Mouse (Mus musculus) midbrain, embryonic 13.5 days (tissue): ENCODE results near the gene Cyp27a1. TPM values are rescaled to one million over a fixed set of nuclear protein-coding genes. Genes with fewer than 3 reads are reported as not detected.

Experiments
- ATAC-seq: fragments of 200-750 bp; cut with Nextera tagmentation; 2 replicates; pipeline ENCODE4 v1.8.0; 2017; ENCODE audit warnings: mild to moderate bottlenecking, moderate TSS enrichment, moderate library complexity
- H3K27ac ChIP-seq: fragments of 300-500 bp; sonication (generic); 2 replicates; pipeline ENCODE4 v1.5.1; 2015; ENCODE audit warnings: inconsistent platforms, mild to moderate bottlenecking, moderate library complexity
- H3K27me3 ChIP-seq: fragments of 300-500 bp; sonication (generic); 2 replicates; pipeline ENCODE4 v1.6.1; 2015; ENCODE audit warnings: mild to moderate bottlenecking, inconsistent platforms
- H3K36me3 ChIP-seq: fragments of 300-500 bp; sonication (generic); 2 replicates; pipeline ENCODE4 v1.6.1; 2015; ENCODE audit warnings: mild to moderate bottlenecking, inconsistent platforms
- H3K4me1 ChIP-seq: fragments of 300-500 bp; sonication (generic); replicated peaks from 2 replicates; pipeline ENCODE4 v1.6.1; 2015; ENCODE audit warnings: inconsistent platforms
- H3K4me2 ChIP-seq: fragments of 300-500 bp; sonication (generic); replicated peaks from 2 replicates; pipeline ENCODE4 v1.6.1; 2015; ENCODE audit warnings: moderate library complexity, mild to moderate bottlenecking, inconsistent platforms
- H3K4me3 ChIP-seq: fragments of 300-500 bp; sonication (generic); replicated peaks from 2 replicates; pipeline ENCODE4 v1.5.1; 2015; ENCODE audit warnings: mild to moderate bottlenecking, inconsistent platforms
- H3K9ac ChIP-seq: fragments of 300-500 bp; sonication (generic); replicated peaks from 2 replicates; pipeline ENCODE4 v1.6.1; 2015; ENCODE audit warnings: mild to moderate bottlenecking, inconsistent platforms
- H3K9me3 ChIP-seq: fragments of 300-500 bp; sonication (generic); 2 replicates; pipeline ENCODE4 v1.6.1; 2016; ENCODE audit warnings: mild to moderate bottlenecking, inconsistent platforms
- WGBS: fragments of 180-500 bp; shearing (Covaris S2); methylation state at CpG from one replicate; pipeline ENCODE4 v1.1.7; 2015; 5-methylcytosine and 5-hydroxymethylcytosine counted together
- polyA plus RNA-seq: library from polyadenylated mRNA; unstranded; fragments of >200 nt; fragmentation: Nextera tagmentation; extraction: Ambion mirVana; gene quantifications from 2 replicates; pipeline ENCODE4 v1.2.1, GENCODE M21; 2015

The Cyp27a1 gene
- polyA plus RNA-seq, 1 experiment from 2014 or later = 2.9 TPM

DNA sequence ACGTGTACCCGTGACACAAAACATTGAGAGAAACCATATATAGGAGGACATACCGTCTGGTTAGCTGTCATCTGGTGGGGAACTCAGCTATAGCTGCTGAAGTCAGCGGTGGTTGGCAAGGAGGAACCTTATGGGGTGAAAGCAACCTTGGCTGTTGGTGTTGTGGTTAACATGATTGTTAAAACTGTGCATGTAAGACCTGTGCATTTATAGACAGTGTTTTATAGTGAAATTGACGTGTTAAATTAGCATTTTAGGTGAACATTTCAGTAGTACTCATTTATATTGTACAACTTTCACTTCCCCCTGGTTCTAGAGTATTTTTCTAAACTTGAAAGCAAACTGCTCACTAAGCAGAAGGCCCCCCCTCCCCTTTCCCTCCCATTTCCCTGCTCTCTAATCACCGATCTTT lies 11.2 kb upstream of the Cyp27a1 start:
- H3K9ac ChIP-seq = no peak overlapping the region
- no peaks in the 10 kb centered on the region for H3K4me1 ChIP-seq
- no peak overlapping the region for H3K27ac ChIP-seq
- no peak for ATAC-seq
- H3K27me3 ChIP-seq = no peaks in the 10 kb centered on the region
- no peak overlapping the region for H3K4me3 ChIP-seq
- WGBS = 91% methylated on average over 6 of the region's 6 CpGs
- no peak overlapping the region for H3K4me2 ChIP-seq
- H3K36me3 ChIP-seq = peaks cover 42% of the 10 kb centered on the region
- no peaks in the 10 kb centered on the region for H3K9me3 ChIP-seq

DNA sequence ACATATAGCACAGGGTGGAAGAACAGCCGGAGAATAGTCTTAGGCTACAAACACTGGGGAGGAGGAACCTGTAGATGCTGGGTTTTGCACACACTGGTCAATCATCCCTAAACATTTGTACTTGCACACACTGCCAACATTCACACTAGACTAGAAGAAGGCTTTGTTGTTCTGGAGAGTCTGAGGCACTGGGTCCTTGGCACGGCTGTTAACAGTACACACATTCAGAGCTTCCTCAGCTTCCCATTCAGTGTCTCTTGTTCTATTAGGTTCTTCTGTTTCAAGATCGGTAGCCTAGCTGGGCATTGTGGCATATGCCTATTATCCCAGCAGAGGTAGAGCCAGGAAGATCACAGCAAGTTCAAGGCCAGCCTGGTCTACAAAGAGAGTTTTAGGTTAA lies 9.2 kb upstream of the Cyp27a1 start:
- no peak overlapping the region for H3K27ac ChIP-seq
- no peak overlapping the region for H3K9ac ChIP-seq
- 83% methylated on average over 3 of the region's 3 CpGs for WGBS
- H3K4me2 ChIP-seq = no peak overlapping the region
- no peak for ATAC-seq
- H3K36me3 ChIP-seq = peaks cover 22% of the 10 kb centered on the region
- no peaks in the 10 kb centered on the region for H3K9me3 ChIP-seq
- no peaks in the 10 kb centered on the region for H3K4me1 ChIP-seq
- H3K4me3 ChIP-seq = no peak overlapping the region
- no peaks in the 10 kb centered on the region for H3K27me3 ChIP-seq

DNA sequence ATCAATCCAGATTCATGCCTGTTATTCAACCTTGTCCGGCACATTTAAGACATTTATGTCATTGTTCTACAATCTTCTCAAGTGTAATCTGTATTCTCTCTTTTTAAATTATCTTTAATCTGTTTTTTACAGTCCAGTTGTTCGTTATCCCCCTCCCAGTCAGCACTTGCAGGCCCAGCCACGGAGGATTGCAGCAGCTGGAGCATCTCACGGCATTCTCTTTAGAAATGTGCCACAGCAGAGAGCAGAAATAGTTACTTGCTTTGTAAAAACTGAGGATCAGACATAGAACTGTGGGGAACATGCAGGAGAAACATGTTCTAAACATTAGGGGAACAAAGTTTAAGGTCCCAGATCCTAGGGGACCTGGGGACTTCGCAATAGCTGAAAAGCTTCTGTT lies 8.4 kb upstream of the Cyp27a1 start:
- Histone ChIP-seq H3K4me3 (no peak overlapping the region), H3K27me3 (no peaks in the 10 kb centered on the region), H3K4me1 (no peaks in the 10 kb centered on the region), H3K27ac (no peak overlapping the region), H3K36me3 (peaks cover 13% of the 10 kb centered on the region), H3K9me3 (no peaks in the 10 kb centered on the region), H3K4me2 (no peak overlapping the region), H3K9ac (no peak overlapping the region)
- no peak for ATAC-seq
- whole genome bisulfite sequencing = 86% methylated on average over 5 of the region's 5 CpGs

DNA sequence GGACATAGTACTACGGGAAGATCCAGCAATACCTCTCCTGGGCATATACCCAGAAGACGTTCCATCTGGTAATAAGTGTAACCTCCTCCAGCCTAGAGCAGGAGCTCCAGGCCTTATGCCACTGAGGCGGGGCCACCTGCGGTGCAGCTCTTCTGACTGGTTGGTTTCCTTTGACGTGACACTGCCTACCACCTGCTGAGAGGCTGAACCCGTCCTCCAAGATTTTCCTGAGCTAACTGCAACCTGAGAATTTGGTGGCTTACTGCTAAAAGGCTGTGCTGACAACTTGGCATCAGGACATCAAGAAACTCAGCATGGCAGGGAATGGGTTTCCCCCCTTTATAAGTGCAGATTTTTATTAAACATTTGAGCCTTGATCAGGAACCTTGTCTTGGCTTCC lies 3.8 kb upstream of the Cyp27a1 start:
- H3K4me2 ChIP-seq = no peak overlapping the region
- no peak for ATAC-seq
- peaks cover 13% of the 10 kb centered on the region for H3K4me1 ChIP-seq
- H3K27me3 ChIP-seq = peaks cover 16% of the 10 kb centered on the region
- 40% methylated on average over 6 of the region's 6 CpGs for WGBS
- H3K9me3 ChIP-seq = no peaks in the 10 kb centered on the region
- H3K36me3 ChIP-seq = no peaks in the 10 kb centered on the region
- no peak overlapping the region for H3K27ac ChIP-seq
- H3K9ac ChIP-seq = no peak overlapping the region
- no peak overlapping the region for H3K4me3 ChIP-seq

DNA sequence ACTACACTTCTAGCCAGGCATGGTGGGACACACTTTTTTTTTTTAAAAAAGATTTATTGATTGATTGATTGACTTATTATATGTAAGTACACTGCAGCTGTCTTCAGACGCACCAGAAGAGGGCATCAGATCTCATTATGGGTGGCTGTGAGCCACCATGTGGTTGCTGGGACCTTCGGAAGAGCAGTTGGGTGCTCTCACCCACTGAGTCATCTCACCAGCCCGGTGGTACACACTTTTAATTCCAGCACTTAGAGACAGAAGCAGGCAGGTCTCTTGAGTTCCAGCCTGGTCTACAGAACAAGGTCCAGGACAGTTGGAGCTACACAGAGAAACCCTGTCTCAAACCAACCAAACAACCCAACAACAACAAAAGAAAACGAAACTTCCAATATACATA lies 1.3 kb upstream of the Cyp27a1 start:
- Histone ChIP-seq H3K27ac (no peak overlapping the region), H3K4me2 (no peak overlapping the region), H3K4me3 (no peak overlapping the region), H3K4me1 (peaks cover 13% of the 10 kb centered on the region), H3K9me3 (no peaks in the 10 kb centered on the region), H3K36me3 (no peaks in the 10 kb centered on the region), H3K27me3 (peaks cover 20% of the 10 kb centered on the region), H3K9ac (no peak overlapping the region)
- 75% methylated on average over 4 of the region's 4 CpGs for WGBS
- ATAC-seq = no peak

DNA sequence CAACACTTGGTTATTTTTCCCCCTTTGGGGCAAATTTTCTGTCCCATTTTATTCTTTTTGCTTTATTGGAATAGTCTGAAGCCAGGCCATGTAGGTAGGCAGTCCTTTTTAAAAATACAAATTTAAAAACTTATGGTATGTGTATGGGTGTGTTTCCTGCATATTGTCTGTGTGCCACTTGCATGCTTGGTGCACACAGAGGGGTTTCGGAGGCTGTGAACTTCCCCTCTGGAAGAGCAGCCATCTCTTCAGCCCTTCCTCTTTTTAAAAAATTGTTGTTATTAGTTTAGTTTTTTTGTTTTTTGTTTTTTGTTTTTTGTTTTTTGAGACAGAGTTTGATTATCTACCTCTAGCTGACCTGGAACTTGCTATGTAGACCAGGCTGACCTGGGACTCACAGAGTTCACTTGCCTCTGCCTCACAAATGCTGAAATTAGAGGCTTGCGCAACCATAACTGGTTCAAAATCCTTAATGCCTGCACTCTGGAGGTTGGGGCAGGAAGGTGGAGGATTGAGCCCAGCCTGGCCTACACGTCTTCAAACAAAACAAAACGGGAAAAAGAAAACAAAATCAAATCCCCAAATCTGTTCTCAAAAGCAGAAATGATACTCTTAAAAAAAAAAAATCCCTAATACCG lies 794 bp upstream of the Cyp27a1 start:
- Histone ChIP-seq H3K36me3 (no peaks in the 10 kb centered on the region), H3K27me3 (peaks cover 20% of the 10 kb centered on the region), H3K9ac (no peak overlapping the region), H3K4me1 (peaks cover 13% of the 10 kb centered on the region), H3K4me2 (peak overlapping the region; percentile 80), H3K27ac (no peak overlapping the region), H3K9me3 (no peaks in the 10 kb centered on the region), H3K4me3 (peak overlapping the region; percentile 44)
- 36% methylated on average over 5 of the region's 5 CpGs for WGBS
- no peak for ATAC-seq

DNA sequence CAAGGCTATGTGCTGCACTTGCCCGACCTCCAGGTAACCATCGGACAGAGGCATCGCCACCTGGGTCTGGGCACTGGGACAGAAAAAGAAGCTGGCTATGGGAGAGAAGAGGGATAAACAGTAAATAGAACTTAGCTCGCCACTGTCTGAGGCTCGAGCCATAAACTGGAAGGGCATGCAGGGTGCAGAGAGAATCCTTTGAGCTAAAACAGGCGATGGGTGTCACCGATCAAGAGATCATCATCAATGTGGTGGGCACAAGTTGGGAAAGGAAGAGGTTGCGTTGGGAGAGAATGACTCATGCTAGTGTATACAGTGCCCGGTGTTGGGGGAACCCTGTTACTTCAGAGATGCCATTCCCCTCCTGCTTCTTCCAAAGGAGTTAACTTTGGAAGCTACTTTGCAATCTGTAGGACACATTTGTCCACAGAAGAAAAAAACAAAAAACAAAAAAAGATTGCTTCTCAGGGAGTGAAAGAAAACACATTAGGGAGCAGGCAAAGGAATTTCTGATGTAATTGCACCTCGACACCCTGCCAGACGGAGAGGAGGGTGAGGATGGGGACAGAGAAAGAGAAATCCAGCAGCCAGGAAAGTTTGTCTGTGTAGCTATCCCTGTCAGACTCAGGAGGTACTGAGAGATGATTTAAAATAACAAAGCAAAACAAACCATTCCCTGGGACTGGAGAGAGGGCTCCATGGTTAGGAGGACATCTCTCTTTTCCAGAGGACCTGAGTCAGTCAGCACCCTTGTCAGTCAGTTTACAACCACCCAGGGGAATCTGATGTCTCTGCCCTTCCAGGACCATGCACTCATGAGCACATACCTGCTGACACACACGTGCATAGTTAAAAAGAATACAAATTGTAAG lies 721 bp downstream of the Cyp27a1 start:
- WGBS = 30% methylated on average over 12 of the region's 12 CpGs
- H3K9me3 ChIP-seq = no peaks in the 10 kb centered on the region
- H3K27ac ChIP-seq = no peak overlapping the region
- H3K4me3 ChIP-seq = peak overlapping the region; percentile 44
- H3K27me3 ChIP-seq = peaks cover 20% of the 10 kb centered on the region
- H3K4me1 ChIP-seq = peaks cover 13% of the 10 kb centered on the region
- peak overlapping the region; percentile 68 for H3K9ac ChIP-seq
- no peak; the same call in 1 of the 2 replicates for ATAC-seq
- no peaks in the 10 kb centered on the region for H3K36me3 ChIP-seq
- peak overlapping the region; percentile 80 for H3K4me2 ChIP-seq

DNA sequence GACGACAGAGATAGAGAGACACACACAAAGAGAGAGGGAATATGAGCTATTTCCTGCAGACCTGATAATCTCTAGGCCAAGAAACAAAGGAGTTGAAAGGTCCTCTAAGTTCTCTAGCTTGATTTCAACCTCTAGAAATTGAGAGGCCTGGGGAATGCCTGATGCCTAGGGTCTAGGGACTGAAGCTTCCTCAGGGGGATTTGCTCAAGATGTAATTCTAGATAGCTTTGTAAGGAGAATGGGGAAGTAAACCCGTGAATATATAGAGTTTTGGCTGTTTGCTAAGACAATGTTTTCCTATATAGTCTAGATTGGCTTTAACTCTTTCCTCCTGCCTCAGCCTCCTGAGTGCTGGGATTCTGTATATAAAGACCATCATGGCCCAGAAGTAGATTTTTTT lies 1.6 kb downstream of the Cyp27a1 start:
- no peak overlapping the region for H3K27ac ChIP-seq
- peaks cover 13% of the 10 kb centered on the region for H3K4me1 ChIP-seq
- peaks cover 20% of the 10 kb centered on the region for H3K27me3 ChIP-seq
- H3K4me3 ChIP-seq = no peak overlapping the region
- H3K9me3 ChIP-seq = no peaks in the 10 kb centered on the region
- 49% methylated on average over 2 of the region's 2 CpGs for WGBS
- no peak for ATAC-seq
- no peaks in the 10 kb centered on the region for H3K36me3 ChIP-seq
- no peak overlapping the region for H3K9ac ChIP-seq
- H3K4me2 ChIP-seq = no peak overlapping the region

DNA sequence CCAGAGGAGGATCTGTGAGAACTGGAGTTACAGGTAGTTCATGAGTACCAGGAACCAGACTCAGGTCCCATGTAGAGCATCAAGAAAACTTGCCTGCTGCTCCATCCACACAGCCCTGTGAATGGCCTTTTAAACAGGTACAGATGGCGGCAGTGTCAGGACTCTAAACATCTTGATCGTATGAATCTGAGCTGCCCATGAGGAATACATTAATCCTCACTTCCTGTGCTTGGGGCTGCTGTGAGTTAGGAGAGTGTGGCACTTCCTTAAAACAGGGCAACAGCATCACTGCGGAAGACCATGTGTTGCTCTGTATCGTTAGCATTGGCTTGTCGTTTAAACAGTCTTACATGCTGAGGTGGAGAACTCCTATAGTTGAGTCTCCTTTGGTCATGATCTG lies 2.1 kb downstream of the Cyp27a1 start:
- no peak overlapping the region for H3K27ac ChIP-seq
- peaks cover 20% of the 10 kb centered on the region for H3K27me3 ChIP-seq
- H3K4me2 ChIP-seq = no peak overlapping the region
- H3K36me3 ChIP-seq = no peaks in the 10 kb centered on the region
- no peak overlapping the region for H3K9ac ChIP-seq
- peaks cover 13% of the 10 kb centered on the region for H3K4me1 ChIP-seq
- H3K4me3 ChIP-seq = no peak overlapping the region
- no peak for ATAC-seq
- WGBS = 90% methylated on average over 5 of the region's 5 CpGs
- no peaks in the 10 kb centered on the region for H3K9me3 ChIP-seq

DNA sequence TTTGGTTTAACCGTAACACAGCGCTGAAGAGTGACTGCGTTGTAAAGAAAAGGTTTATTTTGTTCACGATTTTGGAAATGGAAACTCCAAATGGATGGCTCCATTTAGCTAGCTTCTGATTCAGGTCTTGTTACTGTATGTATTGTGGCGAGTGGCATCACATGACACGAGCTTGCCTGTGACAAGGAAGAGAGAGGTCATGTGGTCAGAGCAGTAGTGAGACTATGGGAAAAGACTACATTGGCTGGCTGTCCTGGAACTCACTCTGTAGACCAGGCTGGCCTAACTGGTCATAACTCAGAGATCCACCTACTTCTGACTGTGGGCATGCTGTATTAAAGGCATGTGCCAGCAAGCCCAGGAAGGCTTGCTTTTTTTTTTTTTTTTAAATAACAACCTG lies 2.5 kb downstream of the Cyp27a1 start:
- no peak overlapping the region for H3K4me3 ChIP-seq
- no peak overlapping the region for H3K4me2 ChIP-seq

DNA sequence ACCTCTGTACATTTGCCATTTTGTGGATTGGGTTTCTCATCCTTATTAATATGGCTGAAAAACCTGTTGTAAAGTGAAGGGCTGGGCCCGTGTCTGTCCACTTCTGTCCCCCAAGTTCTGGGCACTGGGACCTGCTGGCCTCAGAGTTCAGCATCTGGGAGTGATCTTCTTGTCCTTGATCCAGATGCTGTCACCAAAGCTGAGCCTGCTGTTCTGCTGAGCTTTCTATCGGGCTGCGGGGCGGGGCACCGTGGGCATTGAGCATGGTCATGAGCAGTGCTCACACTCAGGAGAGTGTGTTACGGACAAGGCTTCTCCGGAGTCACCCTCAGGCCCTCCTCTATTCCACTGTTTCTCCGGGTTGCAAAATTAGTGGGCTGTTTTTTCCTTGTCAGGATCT lies 4.7 kb downstream of the Cyp27a1 start:
- H3K27ac ChIP-seq = no peak overlapping the region

More for the DNA sequence above, 2.5 kb downstream of the Cyp27a1 start:
- no peaks in the 10 kb centered on the region for H3K36me3 ChIP-seq
- peaks cover 20% of the 10 kb centered on the region for H3K27me3 ChIP-seq
- no peak overlapping the region for H3K27ac ChIP-seq
- no peak for ATAC-seq
- WGBS = 89% methylated on average over 6 of the region's 6 CpGs
- peaks cover 13% of the 10 kb centered on the region for H3K4me1 ChIP-seq
- no peak overlapping the region for H3K9ac ChIP-seq
- no peaks in the 10 kb centered on the region for H3K9me3 ChIP-seq

DNA sequence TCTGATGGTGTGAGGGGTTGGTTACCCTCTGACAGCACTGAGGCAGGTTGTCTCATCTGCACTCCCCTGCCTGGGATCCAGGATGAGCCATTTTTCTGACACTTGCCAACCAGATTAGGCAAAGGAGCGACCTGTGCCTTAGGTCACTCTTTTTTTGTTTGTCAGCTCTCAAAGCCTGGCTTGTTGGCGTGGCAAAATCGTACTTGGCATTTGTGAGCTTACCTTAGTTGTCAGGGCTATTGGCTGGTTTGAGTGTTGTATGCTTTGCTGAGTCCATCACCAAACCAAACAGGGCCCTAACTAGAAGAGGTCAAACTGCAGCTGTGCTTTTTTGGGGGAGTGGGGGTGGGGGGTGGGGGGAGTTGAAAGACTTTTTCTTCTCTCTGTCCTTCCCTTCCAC lies 5.9 kb downstream of the Cyp27a1 start:
- ATAC-seq = no peak
- no peaks in the 10 kb centered on the region for H3K36me3 ChIP-seq
- H3K4me1 ChIP-seq = no peaks in the 10 kb centered on the region
- H3K27me3 ChIP-seq = peaks cover 7% of the 10 kb centered on the region
- H3K4me3 ChIP-seq = no peak overlapping the region
- no peak overlapping the region for H3K27ac ChIP-seq
- no peak overlapping the region for H3K9ac ChIP-seq
- whole genome bisulfite sequencing = 68% methylated on average over 3 of the region's 3 CpGs
- H3K9me3 ChIP-seq = 0 out of 2 replicates have a peak, but pooled peaks cover 4% of the 10 kb centered on the region
- no peak overlapping the region for H3K4me2 ChIP-seq

More for the DNA sequence above, 4.7 kb downstream of the Cyp27a1 start:
- Histone ChIP-seq H3K9me3 (no peaks in the 10 kb centered on the region), H3K4me1 (peaks cover 8% of the 10 kb centered on the region), H3K4me3 (no peak overlapping the region), H3K27me3 (peaks cover 19% of the 10 kb centered on the region), H3K4me2 (no peak overlapping the region), H3K9ac (no peak overlapping the region), H3K36me3 (no peaks in the 10 kb centered on the region)
- no peak for ATAC-seq
- 92% methylated on average over 8 of the region's 8 CpGs for WGBS
